Mouse (Mus musculus) stomach, embryonic 16.5 days (tissue): Measurements from ENCODE around the gene Ablim1. TPM values are rescaled to one million over a fixed set of nuclear protein-coding genes. Genes with fewer than 3 reads are reported as not detected.

Experiments used
- ATAC-seq: fragments of 200-750 bp; cut with Nextera tagmentation; 2 replicates; pipeline ENCODE4 v1.8.0; 2017; ENCODE audit warnings: moderate number of reproducible peaks, moderate TSS enrichment; ENCODE audit not compliant: insufficient read depth, low FRiP score
- H3K27ac ChIP-seq: fragments of 300-500 bp; sonication (generic); 2 replicates; pipeline ENCODE4 v1.5.1; 2014; ENCODE audit warnings: low read length
- H3K27me3 ChIP-seq: fragments of 300-500 bp; sonication (generic); 2 replicates; pipeline ENCODE4 v1.6.1; 2014; ENCODE audit warnings: low read length, control low read depth, mixed read lengths; ENCODE audit not compliant: control insufficient read depth, insufficient read depth
- H3K36me3 ChIP-seq: fragments of 300-500 bp; sonication (generic); 2 replicates; pipeline ENCODE4 v1.6.1; 2014; ENCODE audit warnings: low read length; ENCODE audit not compliant: control insufficient read depth, insufficient read depth
- H3K4me1 ChIP-seq: fragments of 300-500 bp; sonication (generic); 2 replicates; pipeline ENCODE4 v1.6.1; 2014; ENCODE audit warnings: low read length, control low read depth, mixed read lengths; ENCODE audit not compliant: control insufficient read depth, insufficient read depth
- H3K4me2 ChIP-seq: fragments of 300-500 bp; sonication (generic); 2 replicates; pipeline ENCODE4 v1.6.1; 2014; ENCODE audit warnings: low read depth, low read length, mixed read lengths
- H3K4me3 ChIP-seq: fragments of 300-500 bp; sonication (generic); replicated peaks from 2 replicates; pipeline ENCODE4 v1.5.1; 2014; ENCODE audit warnings: mild to moderate bottlenecking, low read length
- H3K9ac ChIP-seq: fragments of 300-500 bp; sonication (generic); 2 replicates; pipeline ENCODE4 v1.6.1; 2014; ENCODE audit warnings: low read length
- H3K9me3 ChIP-seq: fragments of 300-500 bp; sonication (generic); replicated peaks from 2 replicates; pipeline ENCODE4 v1.6.1; 2016; ENCODE audit warnings: low read length, control low read depth; ENCODE audit not compliant: control insufficient read depth
- WGBS: fragments of 180-500 bp; shearing (Covaris S2); extraction: QIAGEN DNeasy Blood & Tissue Kit; methylation state at CpG from one replicate; pipeline ENCODE4 v1.1.7; 2014; 5-methylcytosine and 5-hydroxymethylcytosine counted together
- polyA plus RNA-seq: library from polyadenylated mRNA; unstranded; fragments of >200 nt; fragmentation: Nextera tagmentation; extraction: Ambion mirVana; gene quantifications from 2 replicates; pipeline ENCODE4 v1.2.1, GENCODE M21; 2015

Ablim1 gene
- polyA plus RNA-seq, 1 experiment from 2014 or later = 66.5 TPM

DNA sequence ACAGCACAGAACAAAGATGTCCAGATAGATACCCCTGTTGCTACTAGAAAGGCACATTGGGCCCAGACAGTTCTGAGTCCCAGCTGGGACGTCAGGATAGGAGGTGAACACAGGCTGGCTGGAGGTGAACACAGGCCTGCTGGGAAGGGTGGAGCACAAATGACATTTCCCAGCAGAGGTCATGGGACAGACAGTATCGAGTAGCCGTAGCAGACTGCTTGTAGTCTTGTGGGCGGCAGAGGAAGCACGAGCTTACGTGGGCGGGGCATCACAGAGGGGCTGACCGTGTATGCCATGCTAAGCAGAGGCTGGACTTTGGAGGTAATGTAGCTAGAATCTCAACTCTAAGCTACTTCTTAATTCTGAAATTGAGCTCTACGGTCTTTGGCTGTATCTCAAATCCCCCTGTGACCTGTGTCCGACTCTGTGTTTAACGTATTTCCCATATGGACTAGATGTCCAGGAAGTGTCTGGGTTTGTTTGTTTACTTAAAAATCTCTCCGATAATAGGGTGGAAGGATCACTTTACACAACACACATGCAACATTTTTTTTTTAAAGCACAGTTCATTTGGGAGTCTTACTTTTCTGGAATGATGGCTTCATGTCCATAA lies 114.1 kb downstream of the Ablim1 start:
- Histone ChIP-seq H3K4me1 (peaks cover 40% of the 10 kb centered on the region), H3K4me3 (no peak overlapping the region), H3K27ac (no peak overlapping the region), H3K9me3 (no peaks in the 10 kb centered on the region), H3K9ac (no peak overlapping the region), H3K36me3 (no peaks in the 10 kb centered on the region), H3K27me3 (no peaks in the 10 kb centered on the region), H3K4me2 (no peak overlapping the region)
- 42% methylated on average over 12 of the region's 12 CpGs for WGBS
- ATAC-seq = no peak

GRCm38 (mm10) chr19:57199361-57199760 lies 115.4 kb downstream of the Ablim1 start:
- Histone ChIP-seq H3K9ac (no peak overlapping the region), H3K4me2 (no peak overlapping the region), H3K27ac (no peak overlapping the region), H3K27me3 (no peaks in the 10 kb centered on the region), H3K4me3 (no peak overlapping the region), H3K4me1 (peaks cover 40% of the 10 kb centered on the region), H3K9me3 (no peaks in the 10 kb centered on the region), H3K36me3 (no peaks in the 10 kb centered on the region)
- no peak for ATAC-seq
- WGBS = 36% methylated on average over 6 of the region's 6 CpGs

DNA sequence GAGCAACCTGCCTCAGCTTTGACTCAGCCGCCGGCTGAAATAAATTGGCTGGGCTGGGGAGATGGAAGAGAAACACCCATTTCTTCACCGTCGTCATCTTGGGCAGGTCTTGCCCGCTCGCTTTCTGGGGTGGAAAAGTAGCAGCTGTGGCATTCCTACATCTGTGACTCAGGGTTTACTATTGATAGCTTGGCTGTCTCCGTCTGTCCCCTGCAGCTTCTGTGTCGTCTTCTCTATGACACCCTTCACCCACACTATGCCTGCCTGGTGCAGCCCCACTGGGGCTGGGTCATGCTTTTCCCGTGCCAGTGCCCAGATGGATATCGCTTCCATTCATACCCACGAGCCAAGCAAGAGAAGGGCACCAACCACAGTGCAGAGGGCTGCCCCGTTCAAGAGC lies 116.2 kb downstream of the Ablim1 start:
- H3K4me3 ChIP-seq = no peak overlapping the region
- H3K9me3 ChIP-seq = no peaks in the 10 kb centered on the region
- ATAC-seq = no peak
- no peak overlapping the region for H3K4me2 ChIP-seq
- H3K36me3 ChIP-seq = no peaks in the 10 kb centered on the region
- 54% methylated on average over 12 of the region's 12 CpGs for WGBS
- peak overlapping the region; percentile 80; the same call in 1 of the 2 replicates for H3K27ac ChIP-seq
- H3K27me3 ChIP-seq = no peaks in the 10 kb centered on the region
- H3K4me1 ChIP-seq = peaks cover 40% of the 10 kb centered on the region
- H3K9ac ChIP-seq = no peak overlapping the region

- Histone ChIP-seq H3K27me3 (no peaks in the 10 kb centered on the region), H3K27ac (peak overlapping the region; percentile 80), H3K9me3 (no peaks in the 10 kb centered on the region), H3K4me2 (peak overlapping the region; percentile 88), H3K36me3 (no peaks in the 10 kb centered on the region), H3K4me1 (peaks cover 40% of the 10 kb centered on the region), H3K4me3 (peak overlapping the region; percentile 55; the same call in 1 of the 2 replicates), H3K9ac (peak overlapping the region; percentile 35; the same call in 1 of the 2 replicates)
- ATAC-seq = 0 out of 2 replicates have a peak, but pooled peaks have one; percentile 58
- 23% methylated on average over 5 of the region's 5 CpGs for WGBS
Observed at GRCm38 (mm10) chr19:57198029-57198428, 116.7 kb downstream of the Ablim1 start.

GRCm38 (mm10) chr19:57197043-57197817 lies 117.5 kb downstream of the Ablim1 start:
- peak; percentile 70 for ATAC-seq
- Histone ChIP-seq H3K4me3 (peak overlapping the region; percentile 55), H3K4me1 (peaks cover 40% of the 10 kb centered on the region), H3K9ac (peak overlapping the region; percentile 67), H3K27me3 (no peaks in the 10 kb centered on the region), H3K36me3 (no peaks in the 10 kb centered on the region), H3K9me3 (no peaks in the 10 kb centered on the region), H3K27ac (peak overlapping the region; percentile 80), H3K4me2 (peak overlapping the region; percentile 88)
- WGBS = 2% methylated on average over 36 of the region's 37 CpGs

GRCm38 (mm10) chr19:57196616-57197015 lies 118.1 kb downstream of the Ablim1 start:
- H3K9ac ChIP-seq = peak overlapping the region; percentile 67
- H3K4me1 ChIP-seq = peaks cover 36% of the 10 kb centered on the region
- H3K27me3 ChIP-seq = no peaks in the 10 kb centered on the region
- H3K4me2 ChIP-seq = peak overlapping the region; percentile 88
- H3K36me3 ChIP-seq = no peaks in the 10 kb centered on the region
- H3K9me3 ChIP-seq = no peaks in the 10 kb centered on the region
- ATAC-seq = no peak; the same call in 1 of the 2 replicates
- peak overlapping the region; percentile 55 for H3K4me3 ChIP-seq
- WGBS = 31% methylated on average over 8 of the region's 8 CpGs
- peak overlapping the region; percentile 80 for H3K27ac ChIP-seq

DNA sequence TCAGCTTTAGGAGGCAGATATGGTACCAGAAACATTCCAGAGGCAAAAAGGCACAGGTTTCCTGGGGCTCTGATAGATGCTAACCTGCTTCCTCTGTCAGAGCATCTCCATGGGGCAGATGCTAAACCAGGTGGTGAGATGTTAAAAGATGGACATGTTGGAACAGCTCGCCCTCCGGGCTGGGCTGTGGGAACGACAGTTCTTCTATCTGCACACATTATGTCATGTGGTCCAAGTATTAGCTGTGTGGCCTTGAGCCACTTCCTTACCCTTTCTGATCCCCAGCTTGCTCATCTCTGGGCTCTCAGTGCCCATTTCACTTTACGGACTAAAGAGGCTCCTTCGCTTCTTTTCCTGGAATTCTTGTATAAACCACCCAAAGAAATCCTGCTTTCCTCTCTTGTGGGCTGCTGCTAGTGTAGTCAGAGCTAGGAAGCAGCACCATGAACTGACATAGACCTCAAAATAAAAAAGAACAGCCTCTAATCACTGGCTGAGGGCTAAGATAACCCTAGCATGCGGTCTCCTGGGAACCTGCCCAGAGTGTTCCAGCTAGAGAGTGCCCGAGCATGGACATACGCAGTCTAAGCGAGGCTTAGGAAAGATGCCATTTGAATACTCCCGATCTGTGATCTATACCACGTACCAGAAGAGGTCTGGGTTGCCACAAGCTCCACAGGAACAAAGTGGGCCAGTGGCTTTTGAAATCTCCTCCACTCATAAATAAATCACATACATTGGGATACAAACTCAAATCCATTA lies 119.4 kb downstream of the Ablim1 start:
- H3K4me3 ChIP-seq = no peak overlapping the region
- H3K4me1 ChIP-seq = peaks cover 28% of the 10 kb centered on the region
- H3K9ac ChIP-seq = no peak overlapping the region
- H3K9me3 ChIP-seq = no peaks in the 10 kb centered on the region
- ATAC-seq = no peak
- no peak overlapping the region for H3K27ac ChIP-seq
- H3K27me3 ChIP-seq = no peaks in the 10 kb centered on the region
- no peak overlapping the region for H3K4me2 ChIP-seq
- H3K36me3 ChIP-seq = no peaks in the 10 kb centered on the region
- 86% methylated on average over 11 of the region's 11 CpGs for WGBS

DNA sequence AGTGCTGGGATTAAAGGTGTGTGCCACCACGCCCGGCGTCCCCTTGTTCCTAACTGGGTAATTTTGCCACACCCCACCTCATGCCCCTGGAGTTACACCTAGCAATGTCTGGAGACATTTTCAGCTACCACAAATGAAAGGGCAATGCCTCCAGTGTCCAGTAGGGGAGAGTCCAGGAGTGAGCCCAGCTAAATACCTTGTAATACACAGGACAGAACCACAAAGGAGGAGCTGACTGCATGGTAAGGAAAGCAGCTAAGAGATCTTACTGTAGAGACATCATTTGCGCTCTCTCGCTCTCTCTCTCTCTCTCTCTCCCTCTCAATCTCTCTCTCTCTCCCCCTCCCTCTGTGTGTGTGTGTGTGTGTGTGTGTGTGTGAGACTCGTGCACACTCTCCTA lies 120.8 kb downstream of the Ablim1 start:
- Histone ChIP-seq H3K9me3 (no peaks in the 10 kb centered on the region), H3K4me1 (peaks cover 29% of the 10 kb centered on the region), H3K27me3 (no peaks in the 10 kb centered on the region), H3K36me3 (no peaks in the 10 kb centered on the region), H3K9ac (no peak overlapping the region), H3K4me2 (no peak overlapping the region), H3K27ac (no peak overlapping the region), H3K4me3 (no peak overlapping the region)
- ATAC-seq = no peak
- WGBS = 84% methylated on average over 6 of the region's 6 CpGs

DNA sequence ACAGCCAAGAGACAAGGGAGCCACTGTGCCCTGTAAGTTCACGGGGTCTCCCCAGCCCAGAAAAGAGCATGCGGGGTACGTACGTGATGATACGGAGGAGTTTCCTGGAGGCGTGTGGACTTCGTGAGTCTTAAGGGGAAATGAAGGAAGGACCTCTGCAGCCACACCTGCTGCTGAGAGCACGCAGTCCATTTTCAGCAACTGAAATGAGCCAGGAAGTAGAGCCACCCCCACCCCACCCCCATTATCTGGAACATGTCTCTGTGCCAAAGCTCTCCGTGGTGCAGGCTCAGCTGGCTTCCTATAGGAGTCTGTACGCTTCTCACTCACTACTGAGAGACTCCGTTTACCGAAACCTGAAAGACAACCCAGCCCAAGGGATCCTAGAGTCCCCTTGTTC lies 121.3 kb downstream of the Ablim1 start:
- Histone ChIP-seq H3K9ac (no peak overlapping the region), H3K9me3 (no peaks in the 10 kb centered on the region), H3K27me3 (no peaks in the 10 kb centered on the region), H3K4me3 (no peak overlapping the region), H3K36me3 (no peaks in the 10 kb centered on the region), H3K4me1 (peaks cover 25% of the 10 kb centered on the region), H3K27ac (no peak overlapping the region), H3K4me2 (no peak overlapping the region)
- WGBS = 85% methylated on average over 12 of the region's 12 CpGs
- no peak for ATAC-seq
